Mouse (Mus musculus) kidney, postnatal 0 days (tissue): Measurements from ENCODE around the gene Txndc16. TPM values are rescaled to one million over a fixed set of nuclear protein-coding genes. Genes with fewer than 3 reads are reported as not detected.

Experiments used
- ATAC-seq: fragments of 200-750 bp; cut with Nextera tagmentation; replicated peaks from 2 replicates; pipeline ENCODE4 v1.8.0; 2017; ENCODE audit warnings: low read depth, moderate number of reproducible peaks, moderate TSS enrichment, moderate library complexity; ENCODE audit not compliant: low FRiP score
- DNase-seq: peaks from one replicate; pipeline ENCODE4 v3.0.0-alpha.2; 2016; ENCODE audit warnings: low spot score
- H3K27ac ChIP-seq: fragments of 300-500 bp; sonication (generic); 2 replicates; pipeline ENCODE4 v1.5.1; 2014; ENCODE audit warnings: mild to moderate bottlenecking
- H3K27me3 ChIP-seq: fragments of 300-500 bp; sonication (generic); 2 replicates; pipeline ENCODE4 v1.6.1; 2014; ENCODE audit warnings: low read length, mixed read lengths; ENCODE audit not compliant: insufficient read depth
- H3K36me3 ChIP-seq: fragments of 300-500 bp; sonication (generic); 2 replicates; pipeline ENCODE4 v1.6.1; 2014; ENCODE audit warnings: low read length, mixed read lengths; ENCODE audit not compliant: insufficient read depth
- H3K4me1 ChIP-seq: fragments of 300-500 bp; sonication (generic); replicated peaks from 2 replicates; pipeline ENCODE4 v1.6.1; 2014; ENCODE audit warnings: antibody characterized with exemption, low read length, mixed read lengths; ENCODE audit not compliant: insufficient read depth
- H3K4me2 ChIP-seq: fragments of 300-500 bp; sonication (generic); 2 replicates; pipeline ENCODE4 v1.6.1; 2014; ENCODE audit warnings: mild to moderate bottlenecking, low read length, moderate library complexity, mixed read lengths
- H3K4me3 ChIP-seq: fragments of 300-500 bp; sonication (generic); replicated peaks from 2 replicates; pipeline ENCODE4 v1.5.1; 2014; ENCODE audit warnings: low read depth, low read length
- H3K9ac ChIP-seq: fragments of 300-500 bp; sonication (generic); 2 replicates; pipeline ENCODE4 v1.6.1; 2014; ENCODE audit warnings: low read depth, low read length
- H3K9me3 ChIP-seq: fragments of 300-500 bp; sonication (generic); replicated peaks from 2 replicates; pipeline ENCODE4 v1.6.1; 2016; ENCODE audit warnings: low read length, inconsistent platforms, mixed read lengths
- CTCF ChIP-seq: IDR thresholded peaks from 2 replicates; pipeline ENCODE4 v1.5.1; 2016; ENCODE audit warnings: antibody characterized with exemption, low read depth, mild to moderate bottlenecking, moderate library complexity
- WGBS: fragments of 180-500 bp; shearing (Covaris S2); extraction: QIAGEN DNeasy Blood & Tissue Kit; methylation state at CpG from one replicate; pipeline ENCODE4 v1.1.7; 2014; 5-methylcytosine and 5-hydroxymethylcytosine counted together
- polyA plus RNA-seq: library from polyadenylated mRNA; unstranded; fragments of >200 nt; fragmentation: Nextera tagmentation; extraction: Ambion mirVana; gene quantifications from 2 replicates; pipeline ENCODE4 v1.2.1, GENCODE M21; 2015

Txndc16 gene
- polyA plus RNA-seq, 1 experiment from 2014 or later: 13.5 TPM

DNA sequence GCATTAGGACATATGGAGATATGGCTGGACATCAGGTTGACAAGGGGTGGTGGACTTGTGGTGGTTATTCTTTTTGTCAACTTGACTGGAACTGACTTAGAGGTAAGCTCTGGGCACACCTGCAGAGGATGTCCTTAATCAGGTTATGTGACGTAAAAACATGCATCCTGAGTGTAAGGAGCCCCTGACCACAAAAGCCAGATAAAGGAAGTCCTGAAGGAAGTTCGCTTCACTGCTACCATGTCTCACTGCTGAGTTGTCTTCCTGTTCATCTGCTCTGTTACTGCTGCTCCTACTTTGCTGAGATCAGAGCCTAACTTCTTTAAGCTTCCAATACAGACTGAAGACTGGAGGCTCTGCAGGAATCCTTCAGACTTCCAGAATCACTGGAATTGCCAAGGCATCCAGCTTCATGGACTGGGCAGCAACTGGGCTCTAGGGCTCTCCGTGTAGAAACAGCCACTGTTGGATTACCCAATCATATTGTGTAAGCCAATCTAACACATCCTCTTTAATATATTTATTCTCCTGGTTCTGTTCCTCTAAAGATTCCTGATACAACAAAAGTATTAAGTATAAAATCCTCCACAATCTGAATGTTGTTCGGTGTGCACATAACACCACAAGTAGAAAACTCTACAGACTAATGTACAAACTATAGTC is 64.5 kb downstream of the Txndc16 start:
- H3K4me1 ChIP-seq: no peaks in the 10 kb centered on the region
- no peaks in the 10 kb centered on the region for H3K9me3 ChIP-seq
- TF ChIP-seq CTCF: no peak
- no peaks in the 10 kb centered on the region for H3K27me3 ChIP-seq
- no peak overlapping the region for H3K27ac ChIP-seq
- no peak for DNase-seq
- no peak overlapping the region for H3K9ac ChIP-seq
- H3K36me3 ChIP-seq: no peaks in the 10 kb centered on the region
- WGBS: 78% methylated on average over 4 of the region's 4 CpGs
- no peak overlapping the region for H3K4me2 ChIP-seq
- H3K4me3 ChIP-seq: no peak overlapping the region
- no peak for ATAC-seq

DNA sequence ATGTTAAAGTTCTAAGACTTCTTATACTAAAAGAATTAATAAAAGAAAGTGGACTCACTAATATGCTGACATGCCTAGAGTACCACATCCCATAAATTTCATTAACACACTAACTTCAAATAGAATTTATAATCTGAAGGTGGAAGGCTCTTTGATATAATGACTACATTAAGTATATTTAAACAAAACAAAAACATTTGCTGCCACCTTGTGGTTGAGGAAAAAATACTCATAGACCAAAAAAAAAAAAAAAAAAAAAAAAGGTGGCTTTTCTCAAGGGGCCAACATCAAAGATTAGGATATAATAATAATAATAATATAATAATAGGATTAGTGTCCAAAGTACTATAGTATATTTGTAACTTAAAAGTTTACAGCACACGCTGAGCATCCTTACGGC is 66.9 kb downstream of the Txndc16 start:
- H3K4me3 ChIP-seq: no peak overlapping the region
- no peak overlapping the region for H3K4me2 ChIP-seq
- H3K9me3 ChIP-seq: no peaks in the 10 kb centered on the region
- H3K4me1 ChIP-seq: no peaks in the 10 kb centered on the region
- H3K27me3 ChIP-seq: no peaks in the 10 kb centered on the region
- peak; percentile 58 for TF ChIP-seq CTCF
- H3K9ac ChIP-seq: no peak overlapping the region
- H3K27ac ChIP-seq: no peak overlapping the region
- no peaks in the 10 kb centered on the region for H3K36me3 ChIP-seq
- ATAC-seq: no peak
- DNase-seq: peak; percentile 52
- WGBS: 87% methylated on average over 2 of the region's 2 CpGs

DNA sequence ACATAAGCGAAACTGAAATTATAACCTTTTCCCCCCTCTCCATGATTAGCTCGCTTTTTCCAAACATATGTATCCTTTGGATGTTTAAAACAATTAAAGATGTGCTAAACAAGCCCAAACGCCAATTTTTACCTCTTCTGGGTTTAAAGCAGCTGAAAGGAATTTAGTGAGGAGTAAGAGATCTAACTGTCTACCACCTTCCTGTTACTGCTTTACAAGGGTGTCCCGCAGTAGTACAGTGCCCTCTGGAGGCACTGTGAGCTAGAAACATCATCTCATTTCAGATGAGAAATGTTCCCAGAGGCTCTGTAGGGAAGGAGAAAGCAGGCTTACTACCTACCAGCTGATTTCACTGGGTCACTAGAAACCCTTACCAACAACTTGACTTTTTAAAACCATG is 77.6 kb downstream of the Txndc16 start:
- DNase-seq (peak; percentile 86), ATAC-seq (no peak; the same call in 1 of the 2 replicates)
- TF ChIP-seq CTCF: peak; percentile 82
- no peaks in the 10 kb centered on the region for H3K9me3 ChIP-seq
- H3K27me3 ChIP-seq: no peaks in the 10 kb centered on the region
- H3K9ac ChIP-seq: no peak overlapping the region
- no peak overlapping the region for H3K4me3 ChIP-seq
- H3K36me3 ChIP-seq: no peaks in the 10 kb centered on the region
- H3K27ac ChIP-seq: no peak overlapping the region
- H3K4me1 ChIP-seq: no peaks in the 10 kb centered on the region
- WGBS: 55% methylated on average over 4 of the region's 4 CpGs
- H3K4me2 ChIP-seq: no peak overlapping the region

DNA sequence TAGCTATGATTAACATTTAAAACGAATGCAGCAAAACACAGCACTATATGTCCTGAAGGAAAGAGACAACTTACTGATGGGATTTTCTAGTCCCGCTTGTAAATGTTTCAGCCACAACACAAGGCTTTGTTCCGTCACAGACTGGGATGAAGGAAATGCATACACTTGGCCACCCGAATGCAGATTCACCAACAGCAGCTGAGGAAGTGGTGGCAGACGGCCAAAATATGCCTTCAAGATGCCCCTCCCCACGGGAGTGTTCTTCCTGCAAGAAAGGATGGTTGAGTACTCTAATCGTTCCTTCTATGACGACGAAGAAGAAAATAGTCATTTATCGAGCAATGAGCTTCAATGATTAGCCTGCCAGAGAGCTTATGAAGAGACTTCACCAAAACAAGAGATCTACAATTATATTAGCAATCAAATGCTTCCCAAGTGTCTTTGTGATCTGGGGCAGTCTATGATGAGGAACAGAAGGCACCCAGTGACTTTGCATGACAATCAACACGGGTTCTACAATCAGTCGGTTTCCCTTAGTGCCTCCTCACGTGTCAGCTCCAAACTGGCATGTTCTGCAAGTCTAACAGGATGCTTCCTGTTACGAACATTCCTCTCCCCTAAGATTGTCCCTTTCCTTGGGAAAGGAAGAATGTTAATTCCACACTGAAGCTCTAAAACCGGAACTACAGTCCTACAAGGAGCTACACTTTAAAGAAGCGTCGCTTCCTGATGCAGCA is 79.6 kb downstream of the Txndc16 start:
- Histone ChIP-seq H3K27ac (no peak overlapping the region), H3K4me1 (no peaks in the 10 kb centered on the region), H3K4me3 (no peak overlapping the region), H3K27me3 (no peaks in the 10 kb centered on the region), H3K4me2 (no peak overlapping the region), H3K9ac (no peak overlapping the region), H3K9me3 (no peaks in the 10 kb centered on the region), H3K36me3 (no peaks in the 10 kb centered on the region)
- no peak for ATAC-seq
- no peak for TF ChIP-seq CTCF
- peak; percentile 17 for DNase-seq
- WGBS: 71% methylated on average over 17 of the region's 17 CpGs

DNA sequence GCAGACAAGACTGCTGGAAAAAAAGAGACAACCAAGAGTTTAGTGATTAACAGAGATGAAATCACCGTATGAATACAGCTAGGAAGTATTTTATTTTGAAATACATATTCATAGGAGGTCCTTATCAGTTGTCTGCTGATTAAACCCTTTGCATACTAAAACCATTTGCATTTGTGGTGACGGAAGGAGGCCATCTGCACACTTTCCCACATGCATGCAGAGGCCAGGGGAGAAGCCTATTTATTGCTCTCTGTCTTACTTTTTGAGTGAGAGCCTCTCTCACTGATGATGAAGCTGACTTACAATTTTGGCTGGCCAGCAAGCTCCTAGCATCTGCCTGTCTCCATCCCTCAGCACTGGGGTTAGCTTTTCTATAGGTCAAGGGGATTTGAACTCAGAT is 84.2 kb downstream of the Txndc16 start:
- WGBS: 58% methylated on average over 2 of the region's 2 CpGs
- Histone ChIP-seq H3K4me1 (no peaks in the 10 kb centered on the region), H3K9ac (no peak overlapping the region), H3K36me3 (no peaks in the 10 kb centered on the region), H3K4me2 (no peak overlapping the region), H3K27me3 (no peaks in the 10 kb centered on the region), H3K27ac (no peak overlapping the region), H3K4me3 (no peak overlapping the region), H3K9me3 (no peaks in the 10 kb centered on the region)
- DNase-seq (no peak), ATAC-seq (no peak)
- TF ChIP-seq CTCF: no peak

DNA sequence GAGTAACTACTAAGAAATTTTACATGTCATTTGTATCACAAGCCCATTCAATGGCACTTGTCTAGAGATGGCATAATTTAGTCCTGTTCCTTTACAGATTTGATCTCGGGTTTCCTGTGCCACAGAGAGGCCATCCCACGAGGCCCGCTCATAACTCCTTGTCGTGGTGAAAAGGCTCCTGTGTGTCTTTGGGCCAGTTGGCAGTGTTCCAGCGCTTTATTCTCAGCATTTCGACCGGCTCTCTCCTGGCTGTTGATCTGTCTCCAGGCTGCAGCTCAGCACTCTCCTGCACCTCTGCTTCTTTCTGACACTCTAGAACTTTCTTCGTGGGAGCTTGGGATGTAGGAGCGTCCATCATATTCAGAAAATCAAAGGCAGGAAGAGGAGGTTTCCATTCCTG is 84.6 kb downstream of the Txndc16 start:
- no peak overlapping the region for H3K27ac ChIP-seq
- no peak for TF ChIP-seq CTCF
- H3K9me3 ChIP-seq: no peaks in the 10 kb centered on the region
- no peaks in the 10 kb centered on the region for H3K4me1 ChIP-seq
- DNase-seq (peak; percentile 16), ATAC-seq (no peak)
- H3K27me3 ChIP-seq: no peaks in the 10 kb centered on the region
- no peak overlapping the region for H3K4me3 ChIP-seq
- H3K36me3 ChIP-seq: no peaks in the 10 kb centered on the region
- no peak overlapping the region for H3K4me2 ChIP-seq
- 22% methylated on average over 9 of the region's 9 CpGs for WGBS
- no peak overlapping the region for H3K9ac ChIP-seq
